Mouse (Mus musculus) cerebellum, adult 11 months (tissue): ENCODE measurements around the gene Kcnip1.

Experiments used
- DNase-seq: peaks from one replicate; pipeline ENCODE4 v3.0.0; 2022

Gene Kcnip1

GRCm38 (mm10) chr11:33890382-33890781 is 102.6 kb downstream of the Kcnip1 start:
- no peak for DNase-seq

GRCm38 (mm10) chr11:33887660-33888059 is 105.3 kb downstream of the Kcnip1 start:
- DNase-seq: no peak

- no peak for DNase-seq
Measured at GRCm38 (mm10) chr11:33885981-33886380, 107.0 kb downstream of the Kcnip1 start.

- DNase-seq: no peak
Measured at GRCm38 (mm10) chr11:33882731-33883328, 110.1 kb downstream of the Kcnip1 start.

- DNase-seq: no peak
Measured at GRCm38 (mm10) chr11:33874925-33875324, 118.0 kb downstream of the Kcnip1 start.

GRCm38 (mm10) chr11:33873071-33873781 is 119.7 kb downstream of the Kcnip1 start:
- DNase-seq: no peak

- no peak for DNase-seq
Measured at GRCm38 (mm10) chr11:33872716-33873048, 120.3 kb downstream of the Kcnip1 start.

- no peak for DNase-seq
Measured at GRCm38 (mm10) chr11:33871998-33872715, 120.8 kb downstream of the Kcnip1 start.

GRCm38 (mm10) chr11:33870246-33870645 is 122.7 kb downstream of the Kcnip1 start:
- no peak for DNase-seq

- no peak for DNase-seq
Measured at GRCm38 (mm10) chr11:33869559-33869958, 123.4 kb downstream of the Kcnip1 start.

- DNase-seq: no peak
Measured at GRCm38 (mm10) chr11:33866775-33867174, 126.2 kb downstream of the Kcnip1 start.

- no peak for DNase-seq
Measured at GRCm38 (mm10) chr11:33864245-33864644, 128.7 kb downstream of the Kcnip1 start.

GRCm38 (mm10) chr11:33861823-33862222 is 131.1 kb downstream of the Kcnip1 start:
- no peak for DNase-seq

GRCm38 (mm10) chr11:33860905-33861582 is 131.9 kb downstream of the Kcnip1 start:
- no peak for DNase-seq

- no peak for DNase-seq
Measured at GRCm38 (mm10) chr11:33849614-33850013, 143.3 kb downstream of the Kcnip1 start.

GRCm38 (mm10) chr11:33848685-33849084 is 144.3 kb downstream of the Kcnip1 start:
- no peak for DNase-seq

- no peak for DNase-seq
Measured at GRCm38 (mm10) chr11:33845931-33846330, 147.0 kb downstream of the Kcnip1 start.

GRCm38 (mm10) chr11:33843294-33843864 is 149.6 kb downstream of the Kcnip1 start:
- DNase-seq: no peak

GRCm38 (mm10) chr11:33839049-33839448 is 153.9 kb downstream of the Kcnip1 start:
- DNase-seq: no peak

GRCm38 (mm10) chr11:33829774-33830173 is 163.2 kb downstream of the Kcnip1 start:
- no peak for DNase-seq

- peak; percentile 88 for DNase-seq
Measured at GRCm38 (mm10) chr11:33827829-33828206, 165.1 kb downstream of the Kcnip1 start.

GRCm38 (mm10) chr11:33827085-33827828 is 165.7 kb downstream of the Kcnip1 start:
- peak; percentile 52 for DNase-seq
